Mouse (Mus musculus) embryonic facial prominence, embryonic 10.5 days (tissue): ENCODE results near the gene Hist3h2a. TPM values are rescaled to one million over a fixed set of nuclear protein-coding genes. Genes with fewer than 3 reads are reported as not detected.

Source experiments
- DNase-seq: peaks from one replicate; pipeline ENCODE4 v3.0.0-alpha.2; 2017; ENCODE audit warnings: low spot score
- H3K27ac ChIP-seq: fragments of 300-500 bp; sonication (generic); replicated peaks from 2 replicates; pipeline ENCODE4 v1.5.1; 2016; ENCODE audit warnings: mild to moderate bottlenecking
- H3K27me3 ChIP-seq: fragments of 300-500 bp; sonication (generic); replicated peaks from 2 replicates; pipeline ENCODE4 v1.6.1; 2016; ENCODE audit warnings: low read depth, mild to moderate bottlenecking; ENCODE audit not compliant: poor library complexity, severe bottlenecking
- H3K36me3 ChIP-seq: fragments of 300-500 bp; sonication (generic); replicated peaks from 2 replicates; pipeline ENCODE4 v1.6.1; 2016; ENCODE audit warnings: mild to moderate bottlenecking, moderate library complexity
- H3K4me1 ChIP-seq: fragments of 300-500 bp; sonication (generic); 2 replicates; pipeline ENCODE4 v1.6.1; 2016
- H3K4me3 ChIP-seq: fragments of 300-500 bp; sonication (generic); 2 replicates; pipeline ENCODE4 v1.5.1; 2016; ENCODE audit warnings: mild to moderate bottlenecking, moderate library complexity
- H3K9me3 ChIP-seq: fragments of 300-500 bp; sonication (generic); 2 replicates; pipeline ENCODE4 v1.6.1; 2016; ENCODE audit warnings: mild to moderate bottlenecking
- WGBS: fragments of 180-500 bp; shearing (Covaris S2); methylation state at CpG from one replicate; pipeline ENCODE4 v1.1.7; 2016; 5-methylcytosine and 5-hydroxymethylcytosine counted together
- polyA plus RNA-seq: library from polyadenylated mRNA; unstranded; fragments of >200 nt; fragmentation: Nextera tagmentation; extraction: Ambion mirVana; gene quantifications from 2 replicates; pipeline ENCODE4 v1.2.1, GENCODE M21; 2016

The Hist3h2a gene
- polyA plus RNA-seq, 1 experiment from 2014 or later = 19.0 TPM

GRCm38 (mm10) chr11:58989166-58989565 lies 34.7 kb downstream of the Hist3h2a start:
- Histone ChIP-seq H3K36me3 (peaks cover 68% of the 10 kb centered on the region), H3K4me3 (no peak overlapping the region)
- 96% methylated on average over 4 of the region's 4 CpGs for WGBS

DNA sequence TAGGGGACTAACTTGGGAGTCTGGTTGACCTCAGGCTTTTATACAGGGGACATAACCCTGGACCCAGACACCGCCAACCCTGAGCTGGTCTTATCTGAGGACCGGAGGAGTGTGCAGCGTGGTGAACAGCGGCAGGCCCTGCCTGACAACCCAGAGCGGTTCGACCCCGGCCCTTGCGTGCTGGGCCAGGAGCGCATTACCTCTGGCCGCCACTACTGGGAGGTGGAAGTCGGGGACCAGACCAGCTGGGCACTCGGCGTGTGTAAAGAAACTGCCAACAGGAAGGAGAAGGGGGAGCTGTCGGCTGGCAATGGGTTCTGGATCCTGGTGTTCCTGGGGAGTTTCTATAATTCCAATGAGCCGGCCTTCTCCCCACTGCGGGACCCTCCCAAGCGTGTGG lies 35.7 kb downstream of the Hist3h2a start:
- H3K4me1 ChIP-seq = peaks cover 11% of the 10 kb centered on the region
- H3K27me3 ChIP-seq = peaks cover 27% of the 10 kb centered on the region
- H3K36me3 ChIP-seq = peaks cover 58% of the 10 kb centered on the region
- DNase-seq = no peak
- H3K9me3 ChIP-seq = no peaks in the 10 kb centered on the region
- H3K4me3 ChIP-seq = no peak overlapping the region
- H3K27ac ChIP-seq = no peak overlapping the region
- 90% methylated on average over 17 of the region's 17 CpGs for WGBS

More at GRCm38 (mm10) chr11:58989166-58989565, 34.7 kb downstream of the Hist3h2a start:
- no peak for DNase-seq
- H3K27me3 ChIP-seq = peaks cover 17% of the 10 kb centered on the region
- no peak overlapping the region for H3K27ac ChIP-seq
- H3K4me1 ChIP-seq = peaks cover 1% of the 10 kb centered on the region
- no peaks in the 10 kb centered on the region for H3K9me3 ChIP-seq

GRCm38 (mm10) chr11:58990794-58991193 lies 36.3 kb downstream of the Hist3h2a start:
- Histone ChIP-seq H3K9me3 (no peaks in the 10 kb centered on the region), H3K36me3 (peaks cover 51% of the 10 kb centered on the region), H3K4me1 (peaks cover 11% of the 10 kb centered on the region), H3K27me3 (peaks cover 34% of the 10 kb centered on the region), H3K4me3 (no peak overlapping the region), H3K27ac (no peak overlapping the region)
- DNase-seq = no peak
- WGBS = 85% methylated on average over 9 of the region's 9 CpGs

DNA sequence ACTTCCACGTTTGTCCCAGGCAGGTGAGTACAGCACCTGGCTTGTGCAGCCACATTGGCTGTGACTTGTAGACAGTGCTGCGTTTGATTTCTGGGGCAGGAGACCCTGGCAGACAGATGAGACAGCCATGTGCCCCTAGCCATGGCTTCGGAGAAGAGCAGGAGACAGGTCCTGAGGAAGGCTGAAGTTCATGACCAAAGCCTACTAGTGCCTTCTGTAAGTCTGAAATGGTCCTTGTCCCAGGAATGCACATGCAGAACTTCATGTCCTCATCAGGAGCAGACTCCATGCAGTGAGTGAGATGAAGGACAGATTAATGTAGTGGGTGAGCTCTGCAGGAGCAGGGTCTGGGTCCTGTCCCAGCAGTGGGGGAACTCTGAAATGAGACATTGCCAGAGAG lies 37.4 kb downstream of the Hist3h2a start:
- peaks cover 45% of the 10 kb centered on the region for H3K27me3 ChIP-seq
- H3K4me1 ChIP-seq = peaks cover 11% of the 10 kb centered on the region
- H3K4me3 ChIP-seq = no peak overlapping the region
- H3K27ac ChIP-seq = no peak overlapping the region
- no peaks in the 10 kb centered on the region for H3K9me3 ChIP-seq
- peaks cover 40% of the 10 kb centered on the region for H3K36me3 ChIP-seq
- 84% methylated on average over 3 of the region's 3 CpGs for WGBS
- DNase-seq = no peak

- Histone ChIP-seq H3K27ac (no peak overlapping the region), H3K4me3 (no peak overlapping the region), H3K9me3 (no peaks in the 10 kb centered on the region), H3K4me1 (peaks cover 11% of the 10 kb centered on the region), H3K36me3 (peaks cover 27% of the 10 kb centered on the region), H3K27me3 (peaks cover 52% of the 10 kb centered on the region)
- DNase-seq = no peak
- WGBS = 82% methylated on average over 6 of the region's 6 CpGs
These were observed 38.7 kb downstream of the Hist3h2a start for GRCm38 (mm10) chr11:58993091-58993670.

GRCm38 (mm10) chr11:58994337-58994826 lies 39.9 kb downstream of the Hist3h2a start:
- WGBS = under 1% methylated on average over 35 of the region's 35 CpGs
- Histone ChIP-seq H3K27me3 (peaks cover 55% of the 10 kb centered on the region), H3K36me3 (peaks cover 15% of the 10 kb centered on the region), H3K4me3 (peak overlapping the region; percentile 54), H3K9me3 (no peaks in the 10 kb centered on the region), H3K27ac (no peak overlapping the region), H3K4me1 (peaks cover 16% of the 10 kb centered on the region)
- DNase-seq = peak; percentile 84

GRCm38 (mm10) chr11:58995061-58995806 lies 40.7 kb downstream of the Hist3h2a start:
- Histone ChIP-seq H3K27ac (no peak overlapping the region), H3K4me1 (peaks cover 16% of the 10 kb centered on the region), H3K27me3 (peaks cover 55% of the 10 kb centered on the region), H3K36me3 (peaks cover 7% of the 10 kb centered on the region), H3K4me3 (peak overlapping the region; percentile 54), H3K9me3 (no peaks in the 10 kb centered on the region)
- WGBS = 84% methylated on average over 9 of the region's 9 CpGs
- no peak for DNase-seq

DNA sequence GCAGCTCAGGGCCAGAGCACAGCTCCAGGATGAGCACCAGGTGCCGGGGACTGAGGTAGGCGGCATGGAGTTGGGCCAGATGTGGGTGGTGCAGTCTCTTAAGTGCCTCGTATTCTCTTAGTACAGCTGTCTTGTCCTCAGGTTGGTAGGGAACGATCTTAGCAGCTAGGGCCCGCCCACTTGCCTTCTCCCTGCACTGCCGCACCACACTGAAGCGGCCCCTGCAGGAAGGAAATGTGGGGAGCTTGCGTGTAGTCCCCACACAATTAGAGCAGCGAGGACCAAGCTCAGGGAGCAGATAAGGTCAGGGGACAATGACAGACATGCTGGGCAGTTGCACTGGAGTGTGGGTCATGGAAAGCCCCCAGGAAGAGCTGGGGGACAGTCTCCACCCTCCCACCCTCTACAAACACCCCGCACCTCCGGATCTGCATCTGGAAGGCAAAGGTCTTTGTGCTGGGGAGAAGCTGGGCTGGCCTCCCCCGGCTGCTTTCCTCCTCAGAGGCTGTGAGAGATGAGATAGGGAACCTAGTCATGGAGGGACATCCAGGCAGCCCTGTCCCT lies 41.4 kb downstream of the Hist3h2a start:
- peaks cover 55% of the 10 kb centered on the region for H3K27me3 ChIP-seq
- no peak for DNase-seq
- H3K36me3 ChIP-seq = peaks cover under 1% of the 10 kb centered on the region; the same call in 1 of the 2 replicates
- no peaks in the 10 kb centered on the region for H3K9me3 ChIP-seq
- H3K4me3 ChIP-seq = no peak overlapping the region
- H3K4me1 ChIP-seq = peaks cover 16% of the 10 kb centered on the region
- H3K27ac ChIP-seq = no peak overlapping the region
- WGBS = 53% methylated on average over 12 of the region's 12 CpGs

- Histone ChIP-seq H3K27ac (no peak overlapping the region), H3K4me3 (no peak overlapping the region), H3K4me1 (peaks cover 16% of the 10 kb centered on the region), H3K9me3 (no peaks in the 10 kb centered on the region), H3K27me3 (peaks cover 52% of the 10 kb centered on the region), H3K36me3 (no peaks in the 10 kb centered on the region)
- WGBS = 84% methylated on average over 5 of the region's 5 CpGs
- no peak for DNase-seq
These were observed 43.1 kb downstream of the Hist3h2a start for GRCm38 (mm10) chr11:58997541-58997940.

DNA sequence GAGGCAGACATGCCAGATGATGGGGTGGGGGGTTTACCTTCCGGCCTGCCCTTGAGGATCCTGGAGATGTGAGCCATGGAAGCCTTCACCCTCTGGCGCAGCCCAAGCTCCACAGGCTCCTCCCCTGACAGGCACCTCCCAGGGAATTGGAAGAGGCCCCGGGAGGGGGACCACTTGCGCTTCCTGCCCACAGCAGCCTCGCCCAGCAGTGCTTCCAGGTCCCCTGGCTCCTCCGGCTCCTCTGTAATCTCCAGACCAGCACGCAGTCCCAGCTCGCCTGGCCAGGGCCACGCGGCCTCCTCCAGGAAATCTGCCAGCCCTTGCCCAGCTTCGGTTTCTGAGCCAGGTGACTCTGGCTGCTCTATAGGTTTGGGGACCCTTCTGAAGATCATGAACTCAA lies 44.7 kb downstream of the Hist3h2a start:
- H3K4me3 ChIP-seq = no peak overlapping the region
- whole genome bisulfite sequencing = 63% methylated on average over 11 of the region's 11 CpGs
- H3K36me3 ChIP-seq = no peaks in the 10 kb centered on the region
- peaks cover 38% of the 10 kb centered on the region for H3K27me3 ChIP-seq
- H3K4me1 ChIP-seq = peaks cover 14% of the 10 kb centered on the region
- no peaks in the 10 kb centered on the region for H3K9me3 ChIP-seq
- no peak for DNase-seq
- H3K27ac ChIP-seq = no peak overlapping the region

- no peak overlapping the region for H3K4me3 ChIP-seq
- no peak for DNase-seq
- no peaks in the 10 kb centered on the region for H3K9me3 ChIP-seq
- no peak overlapping the region for H3K27ac ChIP-seq
- 80% methylated on average over 6 of the region's 6 CpGs for WGBS
- no peaks in the 10 kb centered on the region for H3K36me3 ChIP-seq
- peaks cover 8% of the 10 kb centered on the region for H3K4me1 ChIP-seq
- peaks cover 31% of the 10 kb centered on the region for H3K27me3 ChIP-seq
These were observed 45.3 kb downstream of the Hist3h2a start for GRCm38 (mm10) chr11:58999830-59000229.

DNA sequence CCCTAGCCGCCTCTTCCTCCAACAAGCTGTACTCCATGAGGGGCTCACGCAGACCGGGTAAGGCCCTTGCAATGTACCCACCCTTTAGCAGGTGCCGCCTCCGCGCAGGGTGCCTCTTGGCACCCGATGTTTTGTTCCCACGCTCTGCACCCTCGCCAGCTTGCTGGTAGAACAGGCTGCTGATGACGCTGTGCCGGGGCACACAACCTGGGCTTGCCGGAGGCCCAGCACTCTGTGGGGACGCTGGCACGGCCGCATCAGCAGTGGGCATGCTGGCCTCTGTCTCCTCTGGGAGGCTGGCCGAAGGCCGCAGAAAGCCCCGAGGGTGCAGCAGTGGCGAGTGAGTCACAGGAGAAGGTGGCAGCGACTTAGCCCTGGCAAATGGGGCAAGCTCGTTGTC lies 46.1 kb downstream of the Hist3h2a start:
- H3K4me1 ChIP-seq = peaks cover 5% of the 10 kb centered on the region; the same call in 1 of the 2 replicates
- 91% methylated on average over 21 of the region's 21 CpGs for WGBS

More for the DNA sequence above, 46.1 kb downstream of the Hist3h2a start:
- Histone ChIP-seq H3K27ac (no peak overlapping the region), H3K27me3 (peaks cover 23% of the 10 kb centered on the region), H3K9me3 (no peaks in the 10 kb centered on the region), H3K36me3 (no peaks in the 10 kb centered on the region), H3K4me3 (no peak overlapping the region)
- DNase-seq = no peak
